Mouse (Mus musculus): ENCODE measurements at regions not wholly inside any gene's neighbourhood (a gene's known extent, or its start where the extent isn't known, plus 50 kb on each side); places are given as distances from the start of the nearest gene placed in this dataset.
A peak's percentile ranks its signal among the peaks of the same experiment; 100 is the strongest.

- DNase-seq (ENCODE audit: low read depth, low spot score) = no peak
Measured at GRCm38 (mm10) chr12:106585626-106586025, 575.6 kb downstream of the Vrk1 start.

DNA sequence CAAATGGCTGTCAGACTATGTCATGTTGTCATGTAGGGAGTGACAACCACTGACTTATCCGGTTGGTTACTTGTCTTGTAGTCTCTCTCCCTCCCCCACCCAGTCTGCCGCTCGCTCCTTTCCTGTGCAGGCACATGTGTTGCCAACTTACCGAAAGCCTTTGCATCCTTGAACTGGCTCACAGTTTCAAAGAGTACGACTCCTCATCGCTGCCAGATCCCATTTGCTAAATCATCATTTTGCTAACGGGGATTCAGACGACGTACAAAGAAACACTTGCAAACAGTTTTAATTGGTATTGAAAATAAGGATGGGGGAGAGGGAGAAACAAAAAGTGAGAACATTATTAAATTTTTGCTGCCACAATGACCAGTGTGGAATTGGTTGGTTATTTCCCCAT lies 582.7 kb downstream of the Vrk1 start:
- DNase-seq (ENCODE audit: low read depth, low spot score) = no peak

- DNase-seq (ENCODE audit: low read depth, low spot score) = no peak
Measured at GRCm38 (mm10) chr12:106597636-106598035, 587.6 kb downstream of the Vrk1 start.

- DNase-seq (ENCODE audit: low read depth, low spot score) = no peak
Measured at GRCm38 (mm10) chr12:106607240-106607639, 597.2 kb downstream of the Vrk1 start.

- DNase-seq (ENCODE audit: low read depth, low spot score) = peak; percentile 2
Measured at GRCm38 (mm10) chr12:106607655-106608337, 597.8 kb downstream of the Vrk1 start.

GRCm38 (mm10) chr12:106618684-106619083 lies 608.7 kb downstream of the Vrk1 start:
- DNase-seq (ENCODE audit: low read depth, low spot score) = no peak

DNA sequence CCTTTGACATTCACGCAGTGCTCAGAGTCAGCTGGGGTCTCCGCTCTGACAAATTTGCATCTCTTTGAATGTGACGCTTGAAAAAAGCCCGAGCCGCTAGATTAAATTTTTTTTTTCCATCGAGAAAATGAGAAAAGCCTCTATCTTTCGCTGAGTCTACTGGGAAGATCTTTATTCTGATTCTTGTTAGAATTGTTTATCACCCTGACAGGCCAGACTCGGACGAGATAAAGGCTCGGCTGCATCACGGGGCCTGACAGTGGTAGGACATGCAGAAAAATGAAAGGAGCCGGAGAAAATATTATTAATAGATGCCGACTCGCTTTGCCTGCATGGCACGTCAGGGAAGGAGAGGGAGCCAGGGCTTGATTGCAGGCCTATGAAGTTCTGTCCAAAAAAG lies 616.8 kb downstream of the Vrk1 start:
- no peak for DNase-seq (ENCODE audit: low read depth, low spot score)

DNA sequence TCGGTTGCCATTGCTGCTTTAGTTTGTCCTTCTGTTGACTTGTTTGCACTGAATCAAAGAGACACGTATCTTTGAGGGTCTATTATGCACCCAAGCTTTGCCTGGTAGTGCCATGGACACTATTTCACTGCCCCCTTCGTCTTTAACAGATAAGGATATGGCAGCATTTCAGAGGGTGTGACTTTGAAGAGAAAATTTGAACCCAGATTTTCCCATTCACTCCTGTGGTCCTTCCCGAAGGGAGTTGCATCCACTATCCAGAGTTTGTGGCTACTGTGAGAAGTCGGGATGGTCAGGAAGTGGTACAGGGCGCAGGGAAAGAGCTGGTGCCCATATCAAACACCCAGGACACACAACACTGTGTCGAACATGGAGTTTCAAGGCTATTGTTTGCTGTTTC lies 622.5 kb downstream of the Vrk1 start:
- no peak for DNase-seq (ENCODE audit: low read depth, low spot score)

DNA sequence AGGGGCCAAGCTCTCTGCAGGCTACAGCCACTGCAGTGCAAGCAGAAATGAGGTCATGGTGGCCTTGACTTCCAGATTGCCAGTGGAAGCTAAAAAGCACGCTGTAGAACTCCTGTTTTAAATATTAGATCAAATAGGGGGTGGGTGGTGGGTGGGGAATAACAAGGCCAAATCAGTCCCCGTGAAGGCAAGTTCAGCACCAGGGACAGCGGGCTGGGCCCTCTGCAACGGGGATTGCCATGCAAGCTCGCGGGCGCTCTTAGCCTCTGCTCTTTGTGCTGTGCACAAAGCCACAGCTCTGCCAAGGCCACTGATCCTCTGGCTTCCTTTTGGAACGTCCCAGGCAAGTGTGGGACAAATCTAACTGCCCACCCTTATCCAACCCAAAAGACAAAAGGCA lies 623.1 kb downstream of the Vrk1 start:
- DNase-seq (ENCODE audit: low read depth, low spot score) = peak; percentile 87

DNA sequence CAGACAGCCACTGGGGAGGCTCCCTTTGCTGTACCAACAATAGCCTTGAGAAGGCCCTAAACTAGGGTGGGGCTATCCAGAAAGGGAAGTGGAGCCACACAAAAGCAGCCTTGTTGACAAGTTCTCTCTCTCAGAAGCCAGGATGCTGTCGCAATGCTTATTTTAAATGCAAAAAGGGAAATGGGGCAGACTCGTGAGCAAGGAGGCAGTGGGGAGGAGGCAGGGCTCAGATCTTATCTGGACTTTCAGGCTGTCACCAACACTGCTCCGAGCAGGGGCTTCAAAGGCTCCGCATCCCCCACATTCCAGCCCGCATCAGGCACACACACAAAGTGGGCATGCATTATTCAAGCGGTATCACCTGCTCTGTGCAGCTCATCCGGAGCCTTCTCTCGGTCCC lies 648.3 kb downstream of the Vrk1 start:
- no peak for DNase-seq (ENCODE audit: low read depth, low spot score)

- DNase-seq (ENCODE audit: low read depth, low spot score) = peak; percentile 6
Measured at GRCm38 (mm10) chr12:106673232-106673766, 663.3 kb downstream of the Vrk1 start.

DNA sequence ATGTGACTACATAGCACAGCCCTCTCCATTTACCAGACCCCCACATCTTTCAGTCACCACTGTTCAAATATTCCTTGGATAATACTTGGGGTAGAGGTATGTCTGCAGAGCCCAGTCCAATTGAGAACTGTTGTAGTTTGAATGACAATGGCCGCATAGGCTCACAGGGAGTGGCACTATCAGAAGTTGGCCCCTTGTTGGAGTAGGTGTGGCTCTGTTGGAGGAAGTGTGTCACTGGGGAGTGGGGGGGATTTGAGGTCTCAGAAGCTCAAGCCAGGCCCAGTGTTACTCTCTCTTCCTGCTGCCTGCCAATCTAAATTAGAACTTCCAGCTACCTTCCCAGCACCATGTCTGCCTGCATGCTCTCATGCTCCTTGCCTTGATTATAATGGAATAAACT lies 664.7 kb downstream of the Vrk1 start:
- no peak for DNase-seq (ENCODE audit: low read depth, low spot score)

DNA sequence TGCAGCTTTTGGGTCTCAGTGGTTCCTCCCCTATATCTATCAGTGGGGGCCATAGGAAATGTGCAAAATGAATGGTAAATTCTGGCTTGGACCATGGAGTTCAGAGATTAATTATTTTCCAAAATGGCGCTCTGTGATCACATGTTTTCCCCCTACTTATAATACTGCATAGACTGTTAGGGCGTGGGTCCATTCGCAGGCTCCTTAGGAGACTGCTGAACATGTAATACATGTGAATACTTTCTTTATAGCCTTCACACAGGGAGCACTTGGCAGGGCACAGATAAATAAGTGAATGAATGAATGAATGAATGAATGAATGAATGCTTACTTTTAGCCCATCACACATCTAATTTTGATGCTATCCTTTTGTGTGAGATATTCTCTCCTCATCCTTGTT lies 666.1 kb downstream of the Vrk1 start:
- no peak for DNase-seq (ENCODE audit: low read depth, low spot score)

DNA sequence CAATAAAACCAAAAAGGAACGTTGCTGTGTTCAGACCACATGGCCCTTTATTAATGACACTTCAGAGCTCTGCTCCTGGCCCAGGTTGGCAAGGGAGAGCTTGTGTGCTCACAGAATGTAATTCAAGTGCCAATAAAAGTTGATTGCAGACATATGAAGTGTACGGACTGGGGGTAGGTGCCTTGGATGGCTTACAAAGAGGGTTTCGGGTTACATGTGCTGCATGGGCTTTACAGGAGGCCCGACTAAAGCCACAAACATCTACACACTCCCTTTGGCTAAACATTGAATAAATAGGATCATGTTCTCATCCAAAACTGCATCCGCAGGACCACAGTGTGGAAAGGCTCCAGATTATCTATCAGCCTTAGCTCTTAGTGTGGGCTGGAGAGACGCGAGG lies 666.5 kb downstream of the Vrk1 start:
- DNase-seq (ENCODE audit: low read depth, low spot score) = peak; percentile 86

DNA sequence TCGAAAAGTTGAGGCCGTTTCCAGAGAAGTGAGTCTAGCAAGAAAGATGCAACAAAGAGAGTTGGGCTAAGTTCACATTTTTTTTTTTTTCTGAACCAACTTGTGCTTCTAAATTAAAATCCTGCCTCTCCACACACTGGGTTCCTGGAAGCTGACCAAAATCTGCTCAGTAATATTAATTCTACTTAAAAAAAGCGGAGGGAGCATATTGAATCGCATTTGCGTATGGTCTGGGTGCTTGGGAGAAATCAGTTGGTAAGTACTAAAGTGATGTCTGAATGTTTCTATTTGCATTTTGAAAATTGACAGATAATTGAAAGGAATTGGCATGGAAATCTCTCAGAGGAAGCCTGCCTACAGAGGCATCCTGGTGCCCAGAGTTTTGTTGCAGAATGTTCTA lies 676.0 kb downstream of the Vrk1 start:
- no peak for DNase-seq (ENCODE audit: low read depth, low spot score)

DNA sequence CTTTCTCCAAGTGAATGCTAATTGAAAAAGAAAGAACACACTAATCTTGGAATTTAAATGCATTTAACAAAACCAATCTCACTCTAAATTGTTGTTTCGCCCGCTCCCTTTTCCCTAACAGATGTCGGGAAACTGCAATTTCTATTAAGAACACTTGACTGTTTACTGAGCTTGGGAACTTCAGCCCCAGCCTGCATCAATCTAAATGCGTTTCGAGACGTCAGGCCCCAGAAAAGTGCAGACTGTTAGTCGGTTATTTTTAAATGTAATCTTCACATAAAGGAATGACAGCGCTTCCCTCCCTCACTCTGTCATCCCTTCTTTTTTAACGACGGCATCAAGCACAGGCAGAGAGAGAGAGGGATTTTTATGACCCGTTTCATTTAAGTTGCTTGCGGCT lies 677.7 kb downstream of the Vrk1 start:
- peak; percentile 35 for DNase-seq (ENCODE audit: low read depth, low spot score)

DNA sequence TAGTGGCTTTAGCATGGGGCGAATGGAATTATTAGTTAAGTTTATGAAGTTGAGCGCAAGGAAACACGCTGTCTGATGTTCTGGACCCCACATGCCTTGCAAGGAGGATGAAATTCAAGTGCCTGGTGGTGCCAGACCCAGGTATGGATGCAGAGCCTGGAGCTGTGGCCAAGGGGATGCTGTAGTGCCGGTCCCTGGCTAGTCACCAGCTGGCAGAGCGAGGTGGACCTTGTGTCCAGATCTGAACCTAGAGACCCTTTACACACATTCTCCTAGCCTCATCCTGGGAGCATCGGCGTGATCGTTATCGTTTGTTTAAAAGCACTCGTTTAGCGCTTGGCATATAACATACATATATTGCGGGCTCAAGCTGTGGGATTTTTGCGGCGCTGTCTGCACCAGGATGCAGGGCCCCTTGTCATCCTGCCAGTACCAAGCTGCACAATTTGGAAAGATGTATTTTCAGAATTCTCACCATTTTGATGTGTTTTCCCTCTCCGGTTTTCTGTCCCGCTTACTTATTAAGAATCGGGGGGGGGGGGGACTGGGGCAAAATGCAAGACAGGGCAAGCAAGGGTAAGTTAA lies 678.2 kb downstream of the Vrk1 start:
- DNase-seq (ENCODE audit: low read depth, low spot score) = peak; percentile 35

DNA sequence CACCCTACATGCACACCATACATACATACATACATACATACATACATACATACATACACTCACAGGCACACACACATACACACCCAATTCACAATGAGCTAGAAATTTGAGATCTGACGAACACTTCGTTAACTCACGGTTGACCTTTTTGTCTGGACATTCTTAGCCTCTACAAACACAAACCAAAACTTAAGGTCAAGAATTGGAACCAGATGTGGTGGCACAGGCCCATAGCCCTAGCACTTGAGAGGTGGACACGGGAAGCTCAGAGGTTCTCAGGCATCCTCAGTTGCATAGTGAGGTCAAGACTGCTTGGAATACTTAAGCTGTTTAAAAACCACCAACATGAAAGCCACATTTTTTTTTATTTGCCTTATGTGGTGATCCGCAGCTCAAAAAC lies 692.9 kb downstream of the Vrk1 start:
- DNase-seq (ENCODE audit: low read depth, low spot score) = no peak

DNA sequence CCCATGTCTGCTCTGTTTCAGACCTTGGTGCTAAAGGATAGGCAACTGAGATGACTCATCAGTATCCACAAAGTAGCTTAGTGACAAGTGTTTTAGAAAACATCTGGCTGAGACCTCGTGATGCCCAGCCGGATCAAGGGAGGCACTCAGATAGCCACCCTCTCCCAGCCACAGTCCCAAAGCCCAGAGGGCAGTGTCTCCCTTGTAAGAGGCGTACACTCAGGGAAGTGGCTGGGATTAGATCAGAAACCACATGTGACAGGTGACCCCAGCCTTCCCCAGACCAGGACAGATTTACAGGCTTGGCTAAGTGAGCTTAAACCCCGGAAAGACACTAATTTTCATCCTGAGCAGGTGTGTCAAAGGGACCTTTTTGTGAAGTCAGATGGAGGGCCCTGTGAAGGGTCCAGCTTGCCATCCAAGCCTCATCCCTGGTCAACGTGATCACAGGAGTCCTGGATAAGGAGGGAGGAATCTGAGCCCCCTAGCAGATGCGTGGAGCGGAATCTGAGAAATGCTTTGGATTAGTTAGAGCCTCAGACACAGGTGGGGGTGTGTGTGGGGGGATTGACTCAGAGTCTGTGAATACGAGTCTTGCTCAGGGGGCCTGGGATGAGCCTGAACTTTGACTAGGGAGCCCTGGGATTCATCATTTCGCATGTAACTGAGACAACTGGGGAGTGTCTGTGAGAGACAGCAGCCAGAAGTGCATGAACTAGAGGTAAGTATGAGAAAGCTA lies 711.4 kb downstream of the Vrk1 start:
- peak; percentile 4 for DNase-seq (ENCODE audit: low read depth, low spot score)

GRCm38 (mm10) chr12:106722010-106722362 lies 712.0 kb downstream of the Vrk1 start:
- no peak for DNase-seq (ENCODE audit: low read depth, low spot score)

DNA sequence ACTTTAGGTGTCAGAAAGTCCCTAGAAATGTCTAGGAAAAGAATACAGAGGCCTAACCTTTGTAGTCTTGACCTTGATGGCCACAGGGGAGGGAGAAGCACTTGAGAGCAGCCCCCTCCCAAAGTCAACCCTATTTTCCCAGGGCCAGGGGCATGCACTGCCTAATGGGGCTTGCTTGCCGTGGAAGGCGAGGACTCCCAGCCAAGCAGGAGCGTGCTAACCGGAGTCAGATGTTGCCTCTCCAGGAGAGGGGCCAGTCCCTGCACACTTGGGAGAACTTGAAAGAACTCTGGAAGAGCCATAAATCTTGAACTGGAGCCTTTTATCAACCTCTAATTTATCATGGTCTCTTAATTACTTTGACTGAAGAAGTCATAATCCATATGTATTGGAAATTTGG lies 712.7 kb downstream of the Vrk1 start:
- peak; percentile 48 for DNase-seq (ENCODE audit: low read depth, low spot score)

GRCm38 (mm10) chr12:106726920-106727319 lies 716.9 kb downstream of the Vrk1 start:
- no peak for DNase-seq (ENCODE audit: low read depth, low spot score)

- no peak for DNase-seq (ENCODE audit: low read depth, low spot score)
Measured at GRCm38 (mm10) chr12:106727486-106727885, 717.5 kb downstream of the Vrk1 start.

All from forelimb bud, embryonic 11.5 days (tissue).